Mouse (Mus musculus) Patski (cell line): Measurements from ENCODE around the gene C1qtnf5. TPM values are rescaled to one million over a fixed set of nuclear protein-coding genes. Genes with fewer than 3 reads are reported as not detected.

Source experiments
- ATAC-seq: fragments of 100-300 bp; one replicate; pipeline ENCODE4 v1.8.0; 2021
- CTCF ChIA-PET: fragments of 350-600 bp; sonication (Branson Sonifier 250); formaldehyde crosslinking; loops from one replicate; lab custom pipeline; 2022; ENCODE audit warnings: inconsistent platforms; lab: Charles Lee
- POLR2A ChIA-PET: fragments of 350-600 bp; sonication (Branson Sonifier 250); formaldehyde crosslinking; loops from one replicate; lab custom pipeline; 2022; ENCODE audit warnings: antibody characterized with exemption, inconsistent platforms; lab: Charles Lee
- DNase-seq: peaks from one replicate; pipeline ENCODE4 v3.0.0-alpha.2; 2011; ENCODE audit warnings: low read depth, low spot score
- H3K27me3 ChIP-seq: fragments of 371-371 bp; one replicate; pipeline ENCODE4 v1.5.1; 2021
- CTCF ChIP-seq: fragments of 100-300 bp; IDR thresholded peaks from one replicate; pipeline ENCODE4 v1.5.1; 2021
- in situ Hi-C: fragments of 300-500 bp; cut with MboI; formaldehyde crosslinking; loops from 3 replicates; pipeline ENCODE4 v1.11.1; 2018; ENCODE audit warnings: low pct_unique_long_range_greater_than_20kb, mixed read lengths
- polyA plus RNA-seq: library from polyadenylated mRNA; unstranded; gene quantifications from one replicate; pipeline ENCODE4 v1.2.3, GENCODE M21; 2021

The C1qtnf5 gene
- polyA plus RNA-seq, 1 experiment from 2014 or later, result 0.15 TPM

DNA sequence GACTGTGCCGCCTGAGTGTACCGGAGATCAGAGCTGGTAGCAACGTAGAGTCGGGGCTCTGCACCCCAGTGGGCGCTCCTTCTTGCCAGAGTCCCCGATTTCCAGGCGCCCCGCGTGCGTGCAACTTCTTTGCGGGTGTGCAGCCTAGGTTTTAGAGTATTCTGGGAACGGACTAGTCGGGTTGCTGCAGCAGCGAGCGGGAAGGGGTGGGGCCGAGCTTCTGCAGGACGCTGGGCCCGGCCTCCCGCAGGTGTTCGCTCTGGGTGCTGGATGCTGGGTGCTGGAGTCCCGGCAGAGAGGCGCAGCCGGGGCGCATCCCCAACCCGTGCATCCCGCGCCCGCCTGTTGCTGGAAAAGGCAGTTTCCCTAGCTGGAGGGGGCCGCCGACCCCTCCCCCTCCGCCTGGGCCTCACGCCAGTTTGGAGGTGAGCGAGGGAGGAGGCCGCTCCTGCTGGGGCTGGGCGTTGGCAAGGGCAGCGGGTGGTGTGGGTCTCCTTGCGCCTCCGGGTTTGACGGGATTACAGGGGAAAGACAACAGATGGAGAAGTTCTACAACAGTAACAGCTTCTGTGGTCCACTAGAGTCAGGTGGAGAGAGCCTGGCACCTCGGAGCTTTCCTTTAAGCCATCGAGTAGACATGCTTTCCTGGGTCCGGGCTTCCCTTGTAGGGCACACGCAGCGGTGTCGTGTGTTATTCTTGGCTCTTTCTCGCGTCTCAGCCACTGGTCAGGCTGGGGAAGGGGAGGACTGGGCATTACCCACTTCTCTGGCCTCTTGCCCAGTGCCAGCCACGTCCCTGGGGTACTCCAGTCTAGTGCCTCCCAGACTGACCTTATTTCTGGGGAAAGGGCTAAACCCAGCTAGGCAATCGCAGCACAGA is 28.0 kb downstream of the C1qtnf5 start:
- ATAC-seq (peak; percentile 28), DNase-seq (no peak)
- in situ Hi-C loops, result no loop called here
- ChIA-PET CTCF (interaction anchor here (0.6 to 1.1 kb wide), 4 partner anchors 9 to 99 kb away, joined by 3 to 4 read pairs (median 3); no protein-coding TSS in a partner anchor), POLR2A (interaction anchor here (0.6 to 1.4 kb wide), 3 partner anchors 10 to 99 kb away, joined by 3 to 6 read pairs (median 4); partner anchors contain the start of gene Cbl)
- TF ChIP-seq CTCF, result no peak
- no peaks in the 10 kb centered on the region for H3K27me3 ChIP-seq

- ChIA-PET POLR2A (interaction anchor here (0.7 to 1.4 kb wide), 2 partner anchors 89 to 98 kb away, joined by 3 to 6 read pairs; partner anchors contain the start of gene Cbl), CTCF (interaction anchor here (0.7 to 1.4 kb wide), 4 partner anchors 9 to 99 kb away, joined by 3 to 5 read pairs (median 4); no protein-coding TSS in a partner anchor)
- H3K27me3 ChIP-seq, result no peaks in the 10 kb centered on the region
- DNase-seq (no peak), ATAC-seq (peak; percentile 49)
- TF ChIP-seq CTCF, result no peak
- in situ Hi-C loops, result no loop called here
These were observed 28.8 kb downstream of the C1qtnf5 start for GRCm38 (mm10) chr9:44135731-44136411.

- CTCF ChIA-PET, result interaction anchor here (1.4 kb wide), 1 partner anchor 12 kb away, joined by 5 read pairs; no protein-coding TSS in a partner anchor
- POLR2A ChIA-PET, result no interaction called here
- in situ Hi-C loops, result no loop called here
- no peaks in the 10 kb centered on the region for H3K27me3 ChIP-seq
- DNase-seq, result no peak
- ATAC-seq, result no peak
- TF ChIP-seq CTCF, result no peak
These were observed 30.8 kb downstream of the C1qtnf5 start for GRCm38 (mm10) chr9:44137846-44138245.

DNA sequence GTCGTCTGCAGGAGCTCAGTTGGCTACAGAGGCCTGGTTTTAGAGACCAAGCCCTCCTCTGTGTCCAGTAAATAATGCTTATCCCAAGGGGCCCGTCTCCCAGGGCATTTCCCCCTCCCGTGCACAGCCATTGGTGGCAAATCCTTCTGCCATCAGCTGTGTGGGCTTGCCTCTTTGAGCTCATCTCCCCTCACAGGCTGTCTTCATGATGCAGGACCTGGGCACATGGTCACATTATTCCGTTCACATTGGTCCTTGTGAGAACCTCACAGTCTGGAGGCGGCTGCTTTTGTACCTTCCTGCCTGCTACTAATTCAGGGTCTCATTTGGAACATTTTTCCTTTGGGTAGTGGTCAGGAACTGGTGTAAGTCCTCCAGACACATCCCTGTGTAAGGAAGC is 34.9 kb downstream of the C1qtnf5 start:
- no peaks in the 10 kb centered on the region for H3K27me3 ChIP-seq
- TF ChIP-seq CTCF, result no peak
- in situ Hi-C loops, result no loop called here
- DNase-seq (no peak), ATAC-seq (no peak)
- POLR2A ChIA-PET, result no interaction called here
- CTCF ChIA-PET, result interaction anchor here (1.4 to 1.5 kb wide), 3 partner anchors 16 to 92 kb away, joined by 3 to 4 read pairs (median 4); partner anchors contain the start of gene Cbl

- no peak for DNase-seq
- no peaks in the 10 kb centered on the region for H3K27me3 ChIP-seq
- ChIA-PET CTCF (no interaction called here), POLR2A (interaction anchor here (1.7 kb wide), 1 partner anchor 10 kb away, joined by 4 read pairs; no protein-coding TSS in a partner anchor)
- ATAC-seq, result no peak
- in situ Hi-C loops, result no loop called here
- no peak for TF ChIP-seq CTCF
These were observed 36.4 kb downstream of the C1qtnf5 start for GRCm38 (mm10) chr9:44143421-44143820.

DNA sequence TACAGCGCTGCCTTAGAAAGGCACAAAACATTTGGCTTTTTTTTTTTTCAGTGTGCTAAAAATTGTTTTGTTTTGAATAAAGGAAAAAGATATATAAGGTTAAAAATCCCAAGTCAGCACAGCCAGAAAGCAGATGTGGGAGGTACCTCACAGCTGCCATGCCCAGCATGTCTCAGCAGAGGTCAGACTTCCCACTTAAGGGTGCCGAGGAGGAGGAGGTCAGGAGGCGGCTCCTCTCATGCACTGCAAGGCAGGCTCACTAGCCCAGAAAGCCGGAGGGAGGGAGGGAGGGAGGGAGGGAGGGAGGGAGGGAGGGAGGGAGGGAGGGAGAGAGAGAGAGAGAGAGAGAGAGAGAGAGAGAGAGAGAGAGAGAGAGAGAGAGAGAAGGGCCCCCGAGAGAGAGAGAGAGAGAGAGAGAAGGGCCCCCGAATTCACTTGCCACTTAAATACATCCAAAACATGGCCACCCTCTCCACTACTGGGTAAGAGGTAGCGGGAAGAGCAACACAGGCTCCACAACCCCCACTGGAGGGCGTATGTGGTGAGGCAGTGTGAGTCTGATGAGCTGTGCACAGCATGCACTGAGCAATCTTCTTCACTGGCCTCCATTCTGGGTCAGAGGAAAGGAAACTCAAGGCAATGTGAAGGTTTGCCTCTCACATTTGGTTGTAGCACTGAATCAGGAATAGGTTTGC is 37.1 kb downstream of the C1qtnf5 start:
- POLR2A ChIA-PET, result interaction anchor here (1.7 kb wide), 1 partner anchor 9 kb away, joined by 4 read pairs; no protein-coding TSS in a partner anchor
- ATAC-seq (no peak), DNase-seq (no peak)
- no peak for TF ChIP-seq CTCF
- H3K27me3 ChIP-seq, result no peaks in the 10 kb centered on the region
- CTCF ChIA-PET, result no interaction called here
- in situ Hi-C loops, result no loop called here

GRCm38 (mm10) chr9:44144718-44145060 is 37.6 kb downstream of the C1qtnf5 start:
- in situ Hi-C loops, result no loop called here
- H3K27me3 ChIP-seq, result no peaks in the 10 kb centered on the region
- ATAC-seq, result no peak
- CTCF ChIA-PET, result no interaction called here
- TF ChIP-seq CTCF, result no peak
- DNase-seq, result no peak
- POLR2A ChIA-PET, result no interaction called here

DNA sequence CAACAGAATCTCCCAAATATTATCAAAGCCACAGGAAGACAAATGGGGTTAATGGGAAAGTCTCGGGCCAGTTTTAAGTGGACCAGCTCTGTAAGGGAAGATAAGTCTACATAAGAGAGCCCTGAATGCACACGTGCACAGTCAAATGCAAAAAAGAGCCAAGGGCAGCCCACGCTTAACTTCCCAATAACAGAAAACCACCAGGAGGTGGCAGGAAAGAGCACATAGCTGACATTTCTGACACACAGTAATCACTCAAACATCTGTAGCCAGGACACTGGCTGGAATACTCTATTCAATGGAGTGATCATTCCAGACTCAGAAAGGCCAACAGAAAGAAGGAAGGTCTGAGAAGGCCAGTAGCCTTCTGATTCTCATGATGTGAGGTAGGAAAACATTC is 40.2 kb downstream of the C1qtnf5 start:
- in situ Hi-C loops, result no loop called here
- ChIA-PET CTCF (interaction anchor here (1.6 to 1.8 kb wide), 3 partner anchors 9 to 28 kb away, joined by 4 to 5 read pairs (median 5); no protein-coding TSS in a partner anchor), POLR2A (interaction anchor here (0.7 kb wide), 1 partner anchor 172 kb away, joined by 4 read pairs; no protein-coding TSS in a partner anchor)
- DNase-seq, result no peak
- no peaks in the 10 kb centered on the region for H3K27me3 ChIP-seq
- TF ChIP-seq CTCF, result peak; percentile 48
- no peak for ATAC-seq

Other genes starting within 250 kb of the C1qtnf5 start
- gene Thy1, start 63.9 kb upstream of the C1qtnf5 start, polyA plus RNA-seq, result not detected
- 1.7 TPM for gene Usp2, start 40.2 kb upstream of the C1qtnf5 start, polyA plus RNA-seq
- gene Mfrp, start 5.5 kb upstream of the C1qtnf5 start, polyA plus RNA-seq, result 0.12 TPM
- 0.08 TPM for gene Gm49380, start 6.3 kb downstream of the C1qtnf5 start, polyA plus RNA-seq
- gene Rnf26, start 6.3 kb downstream of the C1qtnf5 start, polyA plus RNA-seq, result 38.4 TPM
- gene Mcam, start 27.2 kb downstream of the C1qtnf5 start, polyA plus RNA-seq, result 72.8 TPM
- gene Cbl, start 126.8 kb downstream of the C1qtnf5 start, polyA plus RNA-seq, result 20.2 TPM
- not detected for gene Ccdc153, start 133.4 kb downstream of the C1qtnf5 start, polyA plus RNA-seq
- gene Pdzd3, start 144.2 kb downstream of the C1qtnf5 start, polyA plus RNA-seq, result 0.03 TPM
- 1.3 TPM for gene Nlrx1, start 161.4 kb downstream of the C1qtnf5 start, polyA plus RNA-seq
- 0.04 TPM for gene Abcg4, start 181.4 kb downstream of the C1qtnf5 start, polyA plus RNA-seq
- 18.1 TPM for gene Hinfp, start 198.4 kb downstream of the C1qtnf5 start, polyA plus RNA-seq
- 29.5 TPM for gene C2cd2l, start 213.0 kb downstream of the C1qtnf5 start, polyA plus RNA-seq
- 37.0 TPM for gene Dpagt1, start 218.8 kb downstream of the C1qtnf5 start, polyA plus RNA-seq
- 80.2 TPM for gene H2afx, start 227.4 kb downstream of the C1qtnf5 start, polyA plus RNA-seq
- gene Hmbs, start 237.0 kb downstream of the C1qtnf5 start, polyA plus RNA-seq, result 46.8 TPM